Mouse (Mus musculus) limb, embryonic 14.5 days (tissue): Measurements from ENCODE around the gene Lama4. TPM values are rescaled to one million over a fixed set of nuclear protein-coding genes. Genes with fewer than 3 reads are reported as not detected.

Experiments used
- ATAC-seq: fragments of 200-750 bp; cut with Nextera tagmentation; 2 replicates; pipeline ENCODE4 v1.8.0; 2017; ENCODE audit warnings: low read depth, moderate number of reproducible peaks, moderate TSS enrichment; ENCODE audit not compliant: low FRiP score
- DNase-seq: peaks from one replicate; pipeline ENCODE4 v3.0.0-alpha.2; 2015; ENCODE audit warnings: low spot score
- H3K27ac ChIP-seq: fragments of 300-500 bp; sonication (generic); replicated peaks from 2 replicates; pipeline ENCODE4 v1.5.1; 2014; ENCODE audit warnings: low read depth, mild to moderate bottlenecking, low read length, moderate library complexity, mixed read lengths
- H3K27me3 ChIP-seq: fragments of 300-500 bp; sonication (generic); 2 replicates; pipeline ENCODE4 v1.6.1; 2014; ENCODE audit warnings: low read length, mixed read lengths; ENCODE audit not compliant: control insufficient read depth, insufficient read depth
- H3K36me3 ChIP-seq: fragments of 300-500 bp; sonication (generic); 2 replicates; pipeline ENCODE4 v1.6.1; 2014; ENCODE audit warnings: mild to moderate bottlenecking, low read length, moderate library complexity, mixed read lengths; ENCODE audit not compliant: control insufficient read depth, insufficient read depth
- H3K4me1 ChIP-seq: fragments of 300-500 bp; sonication (generic); 2 replicates; pipeline ENCODE4 v1.6.1; 2014; ENCODE audit warnings: antibody characterized with exemption, low read length, mixed read lengths; ENCODE audit not compliant: control insufficient read depth, insufficient read depth
- H3K4me2 ChIP-seq: fragments of 300-500 bp; sonication (generic); replicated peaks from 2 replicates; pipeline ENCODE4 v1.6.1; 2014; ENCODE audit warnings: low read depth, mild to moderate bottlenecking, low read length, moderate library complexity; ENCODE audit not compliant: severe bottlenecking
- H3K4me3 ChIP-seq: fragments of 300-500 bp; sonication (generic); replicated peaks from 2 replicates; pipeline ENCODE4 v1.5.1; 2014; ENCODE audit warnings: low read length
- H3K9ac ChIP-seq: fragments of 300-500 bp; sonication (generic); 2 replicates; pipeline ENCODE4 v1.6.1; 2014; ENCODE audit warnings: mild to moderate bottlenecking, low read depth, low read length, moderate library complexity; ENCODE audit not compliant: severe bottlenecking
- H3K9me3 ChIP-seq: fragments of 300-500 bp; sonication (generic); 2 replicates; pipeline ENCODE4 v1.6.1; 2016; ENCODE audit warnings: low read length; ENCODE audit not compliant: control insufficient read depth
- POLR2A ChIP-seq: fragments of 200-500 bp; IDR thresholded peaks from 2 replicates; pipeline ENCODE4 v1.8.0; 2012; ENCODE audit warnings: inconsistent platforms, mild to moderate bottlenecking, moderate library complexity, borderline replicate concordance; ENCODE audit not compliant: insufficient read depth, insufficient read length; ENCODE audit errors: extremely low read depth
- WGBS: fragments of 180-500 bp; shearing (Covaris S2); extraction: QIAGEN DNeasy Blood & Tissue Kit; methylation state at CpG from one replicate; pipeline ENCODE4 v1.1.7; 2014; 5-methylcytosine and 5-hydroxymethylcytosine counted together
- polyA plus RNA-seq, 2 experiments: library from polyadenylated mRNA; depleted of rRNA in 1 of 2; stranded (reverse) in 1 of 2; unstranded in 1 of 2; fragments of >200 nt; fragmentation: Nextera tagmentation in 1 of 2; extraction: Ambion mirVana in 1 of 2; gene quantifications; 2 replicates each; pipeline versions ENCODE4 v1.2.1 to v1.2.3; 2012 to 2014

The Lama4 gene
- polyA plus RNA-seq, 2 experiments = 72.9 to 88.7 TPM

GRCm38 (mm10) chr10:38964719-38965074 is 618 bp upstream of the Lama4 start:
- DNase-seq (no peak), ATAC-seq (peak; percentile 28; the same call in 1 of the 2 replicates)
- Histone ChIP-seq H3K27me3 (no peaks in the 10 kb centered on the region), H3K9ac (no peak overlapping the region), H3K9me3 (no peaks in the 10 kb centered on the region), H3K4me3 (no peak overlapping the region), H3K27ac (peak overlapping the region; percentile 48), H3K4me1 (peaks cover 37% of the 10 kb centered on the region), H3K4me2 (peak overlapping the region; percentile 66), H3K36me3 (no peaks in the 10 kb centered on the region)
- WGBS = 79% methylated on average over 4 of the region's 4 CpGs
- no peak for TF ChIP-seq POLR2A

- H3K9me3 ChIP-seq = no peaks in the 10 kb centered on the region
- ATAC-seq (peak; percentile 28; the same call in 1 of the 2 replicates), DNase-seq (peak; percentile 19)
- under 1% methylated on average over 14 of the region's 14 CpGs for WGBS
- H3K4me2 ChIP-seq = peak overlapping the region; percentile 66
- no peak for TF ChIP-seq POLR2A
- H3K4me3 ChIP-seq = peak overlapping the region; percentile 49
- H3K27ac ChIP-seq = peak overlapping the region; percentile 66
- H3K9ac ChIP-seq = peak overlapping the region; percentile 71
- H3K4me1 ChIP-seq = peaks cover 39% of the 10 kb centered on the region
- no peaks in the 10 kb centered on the region for H3K27me3 ChIP-seq
- no peaks in the 10 kb centered on the region for H3K36me3 ChIP-seq
Measured at GRCm38 (mm10) chr10:38965857-38966256, 542 bp downstream of the Lama4 start.

GRCm38 (mm10) chr10:38966646-38967045 is 1.3 kb downstream of the Lama4 start:
- no peak for ATAC-seq
- Histone ChIP-seq H3K27me3 (no peaks in the 10 kb centered on the region), H3K4me3 (peak overlapping the region; percentile 49), H3K9me3 (no peaks in the 10 kb centered on the region), H3K27ac (0 out of 2 replicates have a peak overlapping the region, but pooled peaks have one; percentile 66), H3K4me2 (peak overlapping the region; percentile 66), H3K4me1 (peaks cover 39% of the 10 kb centered on the region), H3K9ac (peak overlapping the region; percentile 71), H3K36me3 (no peaks in the 10 kb centered on the region)
- no peak for TF ChIP-seq POLR2A
- WGBS = 81% methylated on average over 2 of the region's 2 CpGs
- DNase-seq = no peak

GRCm38 (mm10) chr10:38968326-38969072 is 3.2 kb downstream of the Lama4 start:
- ATAC-seq = no peak

GRCm38 (mm10) chr10:38969543-38969942 is 4.2 kb downstream of the Lama4 start:
- Histone ChIP-seq H3K27me3 (no peaks in the 10 kb centered on the region), H3K9me3 (no peaks in the 10 kb centered on the region), H3K36me3 (no peaks in the 10 kb centered on the region), H3K4me3 (0 out of 2 replicates have a peak overlapping the region, but pooled peaks have one; percentile 49), H3K4me1 (peaks cover 49% of the 10 kb centered on the region), H3K9ac (no peak overlapping the region), H3K27ac (no peak overlapping the region), H3K4me2 (peak overlapping the region; percentile 66)
- DNase-seq (no peak), ATAC-seq (no peak)
- TF ChIP-seq POLR2A = no peak
- 86% methylated on average over 2 of the region's 2 CpGs for WGBS

More at GRCm38 (mm10) chr10:38968326-38969072, 3.2 kb downstream of the Lama4 start:
- no peaks in the 10 kb centered on the region for H3K9me3 ChIP-seq
- no peaks in the 10 kb centered on the region for H3K27me3 ChIP-seq
- H3K27ac ChIP-seq = 0 out of 2 replicates have a peak overlapping the region, but pooled peaks have one; percentile 28
- peak overlapping the region; percentile 49 for H3K4me3 ChIP-seq
- peak overlapping the region; percentile 66 for H3K4me2 ChIP-seq
- H3K4me1 ChIP-seq = peaks cover 50% of the 10 kb centered on the region
- no peak overlapping the region for H3K9ac ChIP-seq
- peak; percentile 56 for DNase-seq
- WGBS = 54% methylated on average over 10 of the region's 10 CpGs
- no peaks in the 10 kb centered on the region for H3K36me3 ChIP-seq
- TF ChIP-seq POLR2A = no peak
